Mouse (Mus musculus): Measurements from ENCODE around the gene Cnn3. TPM values are rescaled to one million over a fixed set of nuclear protein-coding genes. Genes with fewer than 3 reads are reported as not detected.

Cnn3 gene
- total RNA-seq, 2 experiments from 2014 or later: 162 to 167 TPM

- DNase-seq: no peak
These were observed 32.5 kb downstream of the Cnn3 start for GRCm38 (mm10) chr3:121458545-121459492.

- DNase-seq: no peak
These were observed 34.3 kb downstream of the Cnn3 start for GRCm38 (mm10) chr3:121460473-121461193.

DNA sequence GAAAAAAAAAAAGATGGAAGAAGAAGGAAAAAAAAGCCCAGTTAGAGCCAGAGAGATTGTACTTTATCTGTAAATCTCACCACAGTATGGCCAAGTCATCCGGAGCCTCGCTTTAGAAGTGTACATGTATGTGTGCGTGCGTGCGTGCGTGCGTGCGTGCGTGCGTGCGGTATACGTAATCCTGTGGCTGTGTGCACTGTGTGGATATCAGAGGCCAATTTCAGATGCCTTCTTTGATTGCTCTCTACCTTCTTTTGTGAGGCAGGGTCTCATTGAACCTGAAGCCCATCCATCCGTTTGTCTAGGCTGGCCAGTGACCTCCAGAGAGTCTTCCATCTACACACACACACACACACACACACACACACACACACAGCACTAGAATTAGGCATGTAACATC lies 35.2 kb downstream of the Cnn3 start:
- DNase-seq: no peak

GRCm38 (mm10) chr3:121462782-121463181 lies 36.5 kb downstream of the Cnn3 start:
- DNase-seq: no peak

DNA sequence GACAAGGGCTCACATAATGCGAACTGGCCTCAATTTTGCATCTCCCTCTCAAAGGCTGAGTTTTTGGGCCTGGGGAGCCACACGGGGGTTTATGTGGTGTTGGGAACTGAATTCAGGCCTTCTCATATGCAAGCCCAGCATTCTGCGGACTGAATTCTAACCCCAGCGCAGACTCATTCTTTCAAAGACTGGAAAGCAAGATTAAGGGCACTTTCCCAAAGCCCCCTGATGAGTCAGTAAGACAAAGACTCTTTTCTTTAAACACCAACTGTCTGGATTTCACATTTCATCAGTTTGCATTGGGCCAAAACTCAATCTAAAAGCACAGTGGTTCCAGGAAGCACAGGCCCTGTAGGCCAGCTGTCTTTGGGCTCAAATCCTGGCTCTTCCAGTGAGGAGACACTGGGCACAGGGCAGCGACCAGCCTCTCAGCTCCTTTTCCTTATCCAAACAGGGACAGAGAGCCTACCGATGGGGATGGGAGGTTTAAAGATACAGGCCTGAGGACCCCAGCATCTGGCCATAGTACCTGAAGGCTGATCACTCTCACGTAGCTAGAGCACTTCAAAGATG lies 38.5 kb downstream of the Cnn3 start:
- DNase-seq: no peak

GRCm38 (mm10) chr3:121465795-121466194 lies 39.5 kb downstream of the Cnn3 start:
- no peak for DNase-seq

GRCm38 (mm10) chr3:121467094-121467552 lies 40.8 kb downstream of the Cnn3 start:
- DNase-seq: no peak

DNA sequence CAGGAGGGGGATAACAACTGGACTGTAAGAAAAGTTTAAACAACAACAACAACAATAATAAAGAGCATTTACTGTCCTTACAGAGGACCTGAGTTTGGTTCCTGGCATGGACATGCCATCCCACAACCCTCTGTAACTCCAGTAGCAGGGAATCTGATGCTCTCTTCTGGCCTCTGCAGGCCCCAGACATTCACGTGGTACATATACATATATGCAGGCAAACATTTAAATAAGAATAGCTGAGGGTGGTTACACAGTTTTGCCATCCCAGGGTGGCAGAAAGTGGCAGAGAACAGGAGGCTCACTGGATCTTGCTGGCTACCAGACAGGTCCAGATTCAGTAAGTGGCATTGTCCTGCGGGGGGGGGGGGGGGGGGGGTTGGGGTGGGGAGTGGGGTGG lies 41.8 kb downstream of the Cnn3 start:
- no peak for DNase-seq

- DNase-seq: peak; percentile 49
These were observed 43.1 kb downstream of the Cnn3 start for GRCm38 (mm10) chr3:121469185-121469975.

GRCm38 (mm10) chr3:121471703-121472102 lies 45.4 kb downstream of the Cnn3 start:
- DNase-seq: no peak

GRCm38 (mm10) chr3:121474738-121475137 lies 48.4 kb downstream of the Cnn3 start:
- no peak for DNase-seq

- no peak for DNase-seq
These were observed 54.0 kb downstream of the Cnn3 start for GRCm38 (mm10) chr3:121480030-121480960.

GRCm38 (mm10) chr3:121480961-121481436 lies 54.7 kb downstream of the Cnn3 start:
- DNase-seq: no peak

DNA sequence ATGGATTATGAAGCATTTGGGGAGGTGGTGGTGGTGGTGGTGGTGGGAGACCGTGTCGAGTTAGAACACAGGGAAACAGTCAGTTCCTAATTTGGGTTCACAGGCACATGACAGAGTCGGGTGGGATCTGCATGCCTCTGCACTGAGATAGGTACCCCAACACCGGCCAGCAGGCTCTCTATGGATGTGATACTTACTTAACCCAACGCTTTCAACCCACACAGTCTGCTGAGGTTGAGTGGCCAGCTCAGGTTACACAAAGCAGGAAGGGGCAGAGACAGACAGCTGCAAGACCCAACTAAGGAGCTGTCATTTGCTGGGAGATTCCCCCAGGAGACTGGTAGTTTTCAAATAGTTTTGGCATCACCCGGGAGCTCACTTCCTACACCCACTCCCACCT lies 55.3 kb downstream of the Cnn3 start:
- no peak for DNase-seq

DNA sequence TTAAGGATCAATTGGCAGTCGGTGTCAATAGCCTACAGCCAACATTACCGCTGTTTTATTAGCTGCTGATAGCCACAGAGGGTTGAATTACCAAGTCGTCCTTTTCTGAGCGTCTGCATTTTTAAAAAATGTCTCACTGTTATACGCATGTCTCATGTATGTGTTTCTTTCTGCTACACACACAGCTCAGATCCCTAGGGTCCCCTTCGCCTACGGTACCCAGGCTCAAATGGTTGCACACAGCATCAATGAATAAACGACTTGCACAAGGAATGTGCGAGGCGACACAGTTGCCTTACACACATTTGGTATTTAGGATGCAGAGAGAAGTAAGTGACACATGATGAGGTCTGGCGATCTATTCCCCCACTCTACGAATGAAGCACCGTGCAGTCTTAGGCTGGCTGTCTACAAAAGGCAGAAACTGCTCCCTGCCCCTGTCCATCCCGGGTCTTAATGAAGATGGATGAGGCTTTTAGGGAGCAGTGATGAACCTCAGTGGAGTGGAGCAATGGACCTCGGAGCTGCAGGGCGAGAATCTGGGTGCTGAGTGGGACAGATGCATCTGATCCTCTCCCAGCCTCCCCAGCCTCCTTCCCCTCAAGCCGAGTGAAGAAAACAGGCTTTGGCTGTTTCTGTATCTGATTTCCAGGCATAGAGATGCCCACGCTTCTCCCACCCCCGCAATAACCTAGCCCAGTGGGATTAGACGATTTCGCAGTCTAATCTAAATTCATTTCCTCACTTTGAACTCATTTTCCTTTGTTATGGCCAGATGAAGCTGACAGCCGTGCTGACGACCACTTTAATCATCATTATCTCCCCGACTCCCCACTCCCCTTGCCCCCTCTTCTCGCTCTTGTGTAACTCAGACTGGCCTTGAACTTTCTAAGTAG lies 57.2 kb downstream of the Cnn3 start:
- no peak for DNase-seq

DNA sequence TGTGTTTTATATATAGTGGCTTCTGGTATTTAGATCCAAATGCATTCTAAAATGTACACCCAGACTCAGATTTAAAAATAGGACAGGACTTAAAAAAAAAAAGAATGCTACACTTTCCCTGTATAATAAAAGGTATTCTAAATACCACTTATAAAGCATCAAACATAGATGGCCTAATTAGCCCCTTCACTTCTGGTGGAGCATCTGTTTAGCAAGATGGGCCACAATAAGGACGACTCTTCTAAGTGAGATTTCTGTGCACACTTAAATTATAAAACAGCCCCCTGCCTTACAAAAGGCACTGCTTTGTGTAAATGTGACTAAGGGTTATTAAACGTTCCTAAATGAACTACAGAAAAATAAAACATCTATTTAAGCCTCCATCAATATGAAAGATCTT lies 58.9 kb downstream of the Cnn3 start:
- DNase-seq: no peak

DNA sequence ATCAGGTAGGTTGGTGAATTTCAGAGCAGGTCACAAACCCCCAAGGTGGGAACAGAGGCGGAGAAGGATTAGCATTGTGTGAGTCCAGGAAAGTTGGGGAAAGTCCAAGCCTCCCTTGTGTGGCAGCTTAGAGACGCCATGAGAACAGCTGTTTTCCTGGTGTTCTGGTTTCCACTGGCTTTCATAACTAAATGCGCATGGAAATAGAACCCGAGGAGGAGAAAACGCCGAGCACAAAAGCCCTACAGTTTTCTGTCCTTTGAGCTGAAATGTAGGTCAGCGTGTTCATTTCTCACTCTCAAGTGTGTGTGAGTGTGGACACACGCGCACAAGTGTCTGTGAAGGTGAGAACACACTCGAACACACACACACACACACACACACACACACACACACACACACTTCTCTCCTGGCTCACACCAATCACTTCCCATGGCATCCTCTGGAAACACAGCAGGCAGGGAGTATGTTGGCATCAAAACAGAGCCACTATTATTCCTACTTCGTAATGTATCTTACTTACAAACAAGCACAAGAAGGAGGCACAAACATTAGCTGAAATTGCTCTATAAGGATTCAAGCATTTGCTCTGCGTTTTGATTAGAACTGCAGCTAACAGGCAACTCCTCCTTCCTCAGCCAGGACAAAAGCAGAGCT lies 63.3 kb downstream of the Cnn3 start:
- no peak for DNase-seq

DNA sequence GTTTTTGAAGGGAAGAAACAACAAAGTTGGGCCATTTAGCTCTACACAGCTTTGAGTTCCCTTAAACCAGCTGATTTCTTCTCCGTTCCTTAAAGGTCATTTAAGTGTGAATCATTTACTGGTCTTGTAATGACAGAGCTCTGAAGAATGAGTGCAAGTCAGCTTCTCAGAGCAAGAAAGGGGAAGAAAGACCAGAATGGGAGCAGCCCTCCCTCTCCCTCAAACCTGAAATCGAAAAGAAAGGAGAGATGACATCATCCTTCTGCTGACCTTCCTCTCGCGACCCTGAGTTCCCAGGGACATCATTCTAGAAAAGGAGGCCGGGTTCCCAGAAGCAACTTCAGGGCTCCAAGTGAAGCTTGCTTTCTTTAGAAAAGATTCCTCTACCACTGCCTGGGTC lies 64.6 kb downstream of the Cnn3 start:
- no peak for DNase-seq

DNA sequence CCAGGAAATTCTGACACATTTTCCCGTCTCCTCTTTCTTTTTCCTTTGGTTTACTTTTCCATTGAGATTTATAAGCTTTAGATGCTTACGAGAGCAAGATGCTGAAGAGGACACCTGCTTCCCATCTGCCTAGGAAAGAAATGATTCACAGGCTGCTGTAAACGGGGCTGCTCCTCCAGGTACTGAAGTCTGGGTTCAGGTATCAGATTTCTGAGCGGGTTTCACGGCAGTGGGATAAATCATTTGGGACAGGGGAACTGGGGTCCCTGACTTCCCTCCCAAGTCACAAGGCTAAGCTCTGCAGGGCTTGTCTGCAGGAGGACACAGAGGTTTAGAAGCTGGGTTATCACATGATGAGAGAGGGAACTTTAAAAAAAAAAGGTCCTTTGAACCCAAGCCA lies 65.7 kb downstream of the Cnn3 start:
- no peak for DNase-seq
